Mouse (Mus musculus) induced T-regulatory cell, adult 2 months (primary cell): ENCODE data around the gene Rbm6.

ENCODE experiments used
- DNase-seq: peaks from one replicate; pipeline ENCODE4 v3.0.0-alpha.2; 2012; ENCODE audit warnings: low read depth

Gene Rbm6

DNA sequence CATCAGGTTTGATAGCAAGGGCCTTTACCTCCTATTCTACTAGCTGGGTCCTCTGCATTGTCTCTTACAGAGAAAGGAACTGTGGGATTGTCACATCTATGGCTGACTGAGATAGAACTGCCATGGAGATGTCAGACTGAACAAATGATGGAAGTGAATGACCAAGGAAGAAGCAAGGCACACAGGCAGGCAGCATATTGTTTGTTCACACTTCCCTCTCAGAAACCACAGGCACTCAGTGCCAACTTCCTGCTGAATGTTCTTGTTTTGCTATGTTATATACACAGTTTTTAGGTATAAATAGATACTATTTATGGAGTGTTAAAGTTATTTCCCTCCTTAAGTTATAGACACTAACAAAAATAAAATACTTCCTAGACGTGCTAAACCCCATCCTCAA is 125.7 kb downstream of the Rbm6 start:
- DNase-seq, result no peak

DNA sequence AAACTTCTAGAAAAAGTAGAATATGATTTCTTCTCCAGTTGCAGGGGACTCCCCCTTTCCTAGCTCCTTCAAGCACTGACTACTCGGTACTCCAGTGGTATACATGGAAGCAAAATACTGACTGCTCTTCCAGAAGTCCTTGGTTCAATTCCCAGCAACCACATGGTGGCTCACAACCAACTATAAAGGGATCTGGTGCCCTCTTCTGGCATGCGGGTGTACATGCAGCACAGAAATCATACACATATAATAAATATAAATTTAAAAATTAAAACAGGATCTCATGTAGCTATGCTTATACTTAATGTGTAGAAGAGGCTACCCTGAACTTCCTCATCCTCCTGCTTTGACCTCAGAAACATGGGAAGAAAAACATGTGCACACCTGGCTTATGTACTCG is 126.4 kb downstream of the Rbm6 start:
- peak; percentile 54 for DNase-seq

DNA sequence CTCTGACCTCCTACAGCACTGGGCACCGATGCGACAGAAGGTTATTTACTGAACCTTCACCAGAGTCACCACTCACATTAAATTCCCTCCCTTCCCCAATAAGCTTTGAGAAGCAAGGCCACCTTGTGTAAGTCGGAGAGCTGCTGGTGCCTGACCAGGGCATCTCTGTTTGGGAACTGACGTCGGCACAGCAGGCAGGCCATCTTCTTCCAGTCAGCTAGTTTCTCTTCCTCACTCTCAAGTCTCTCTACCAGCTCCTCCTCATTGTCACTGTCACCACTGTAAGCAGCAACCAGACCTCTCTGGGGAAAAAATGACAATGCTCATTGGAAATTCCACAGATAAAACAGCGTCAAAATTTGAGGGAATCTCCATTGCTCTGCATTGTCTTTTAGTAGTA is 129.0 kb downstream of the Rbm6 start:
- DNase-seq, result no peak

DNA sequence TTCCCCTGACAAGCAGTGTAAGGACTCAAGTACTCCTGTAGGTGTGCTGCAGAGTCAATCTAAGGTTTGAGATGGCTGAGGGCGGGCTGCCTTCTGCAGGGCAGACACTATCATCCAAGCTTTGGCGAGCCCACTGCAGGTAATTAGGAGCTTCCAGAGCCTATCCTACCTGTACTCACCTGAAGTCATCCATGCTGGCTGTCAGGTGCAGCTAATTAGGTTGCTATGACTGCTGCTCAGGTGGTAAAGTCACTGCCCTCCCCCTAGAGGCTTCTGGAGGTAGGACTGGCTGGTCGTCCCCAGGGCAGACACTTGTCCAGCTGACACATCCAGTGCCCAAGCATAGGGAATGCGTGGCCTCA is 134.2 kb downstream of the Rbm6 start:
- DNase-seq, result peak; percentile 70

DNA sequence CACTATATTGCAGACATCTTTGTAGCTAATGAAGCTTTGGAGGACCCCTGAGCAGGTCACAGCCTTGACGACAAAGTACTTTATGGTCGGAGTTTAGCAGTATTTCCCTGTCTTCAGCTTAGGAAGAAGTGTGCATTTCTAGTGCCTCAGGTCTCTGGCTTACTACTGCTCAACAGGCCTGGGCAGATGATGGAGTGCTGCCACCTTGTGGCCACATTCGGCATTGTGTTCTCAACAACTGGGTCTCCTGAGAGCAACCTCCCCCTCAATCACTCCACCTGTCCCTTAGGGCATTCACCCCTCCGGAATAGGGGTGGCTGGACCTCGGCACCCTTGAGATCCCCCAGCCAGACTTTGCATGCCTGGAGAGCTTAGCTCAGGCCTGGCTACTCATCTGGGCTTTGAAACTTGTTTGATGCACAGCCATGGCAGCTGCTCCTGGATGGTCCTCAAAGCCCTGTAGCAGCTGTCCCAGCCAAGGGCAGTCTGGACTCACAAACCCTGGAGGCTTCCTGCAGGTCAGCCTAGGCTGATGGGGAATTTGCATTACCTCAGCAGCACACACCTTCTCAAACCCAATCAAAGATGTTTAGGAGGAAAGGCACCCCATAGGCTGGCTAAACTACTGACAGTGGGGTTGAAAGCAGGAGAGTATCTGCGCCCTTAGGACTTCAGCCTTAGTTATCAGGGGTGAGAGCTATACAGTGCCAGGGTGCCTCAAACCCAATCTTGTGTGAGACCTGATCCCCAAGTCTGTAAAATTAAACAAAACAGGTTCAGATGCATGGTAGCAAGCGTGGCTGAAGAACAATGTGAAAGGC is 134.8 kb downstream of the Rbm6 start:
- DNase-seq, result peak; percentile 90

DNA sequence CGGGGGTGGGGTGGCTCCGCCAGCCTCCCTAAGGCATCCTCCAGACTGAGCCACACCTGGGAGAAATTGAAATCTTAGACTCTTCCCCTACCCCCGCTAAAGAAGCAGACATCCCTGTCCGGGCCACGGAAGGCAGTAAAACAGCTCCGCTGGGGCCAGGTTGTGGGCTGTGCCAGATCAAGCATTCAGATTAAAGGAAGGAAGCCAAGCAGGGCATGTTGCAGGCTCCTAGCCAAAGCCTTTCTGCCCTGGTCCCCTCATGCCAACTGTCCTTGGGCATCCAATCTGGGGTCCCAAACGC is 136.9 kb downstream of the Rbm6 start:
- DNase-seq, result peak; percentile 65

DNA sequence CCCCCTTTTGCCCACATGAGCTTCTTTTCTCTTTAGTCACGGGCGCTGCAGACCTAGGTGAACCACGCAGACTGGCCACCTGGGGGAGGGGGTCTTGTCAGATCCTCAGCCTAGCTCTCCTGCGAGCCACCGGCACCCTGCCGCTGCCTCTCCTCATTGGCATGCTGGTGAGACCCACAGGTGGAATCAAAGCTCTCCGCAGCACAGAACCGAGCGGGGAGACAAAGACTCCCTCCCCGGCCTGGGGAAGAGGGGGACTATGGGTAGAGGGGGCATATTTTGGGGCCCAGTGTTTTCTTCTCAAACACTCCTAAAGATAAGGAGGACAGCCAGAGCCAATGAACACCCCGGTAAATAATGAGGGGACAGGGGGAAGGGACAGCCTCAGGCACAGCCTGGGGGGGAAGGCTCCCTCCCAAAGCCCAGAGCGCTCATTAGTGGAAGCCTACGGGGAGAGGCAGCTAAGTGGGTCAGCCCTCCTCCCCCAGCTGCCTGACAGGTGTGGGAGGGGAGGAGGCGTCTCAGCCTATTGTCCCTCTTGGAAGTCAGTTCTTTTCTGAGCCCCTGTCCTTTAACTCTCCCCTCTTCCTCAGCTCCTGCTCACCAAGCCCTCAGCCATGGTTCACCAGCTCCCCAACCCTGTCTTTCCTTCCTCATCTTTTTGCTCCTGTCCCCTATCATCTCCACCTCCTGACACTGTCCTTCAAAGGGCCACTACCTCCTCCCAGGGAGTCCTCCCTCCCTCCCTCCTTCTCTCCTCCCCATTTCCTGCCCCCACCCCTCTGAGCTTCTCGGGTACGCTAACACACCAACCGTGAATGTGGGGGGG is 137.5 kb downstream of the Rbm6 start:
- no peak for DNase-seq

DNA sequence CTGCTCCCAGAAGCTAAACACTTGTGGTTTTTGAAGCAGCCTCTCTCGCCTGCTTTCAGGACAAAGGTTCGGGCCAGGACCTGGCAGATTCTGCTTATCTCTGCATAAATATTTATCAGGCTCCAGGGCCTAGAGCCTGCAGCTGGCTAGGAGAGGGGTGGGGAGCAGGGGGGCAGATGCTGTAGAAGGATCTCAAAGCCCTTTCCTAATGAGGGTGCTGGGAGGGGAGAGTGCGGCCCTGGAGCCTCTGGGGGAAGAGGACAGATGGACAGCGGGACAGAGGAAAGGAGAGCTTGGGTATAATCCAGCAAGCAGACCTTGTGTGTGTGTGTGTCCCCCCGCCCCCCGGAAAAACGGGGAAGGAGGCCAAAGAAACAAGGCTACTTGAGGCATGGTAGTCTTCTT is 138.5 kb downstream of the Rbm6 start:
- no peak for DNase-seq

DNA sequence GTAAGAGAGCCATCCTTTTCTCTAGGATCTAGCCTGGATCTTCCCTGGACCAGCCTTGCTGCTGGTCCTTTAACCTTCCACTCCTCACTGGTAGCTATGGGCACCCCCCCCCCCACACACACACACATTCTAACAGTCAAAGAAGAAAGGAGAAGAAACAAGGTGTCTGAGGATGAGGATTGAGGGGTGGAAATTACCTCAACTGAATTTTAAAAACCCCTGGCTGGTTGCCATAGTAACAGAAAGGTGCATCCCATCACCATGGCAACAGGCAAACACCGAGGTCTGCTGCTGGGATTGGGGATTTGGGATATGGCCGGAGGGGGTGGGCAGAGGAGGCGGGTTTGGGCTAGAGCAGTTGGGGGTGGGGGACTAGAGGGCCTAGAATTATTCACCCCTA is 143.3 kb downstream of the Rbm6 start:
- no peak for DNase-seq

DNA sequence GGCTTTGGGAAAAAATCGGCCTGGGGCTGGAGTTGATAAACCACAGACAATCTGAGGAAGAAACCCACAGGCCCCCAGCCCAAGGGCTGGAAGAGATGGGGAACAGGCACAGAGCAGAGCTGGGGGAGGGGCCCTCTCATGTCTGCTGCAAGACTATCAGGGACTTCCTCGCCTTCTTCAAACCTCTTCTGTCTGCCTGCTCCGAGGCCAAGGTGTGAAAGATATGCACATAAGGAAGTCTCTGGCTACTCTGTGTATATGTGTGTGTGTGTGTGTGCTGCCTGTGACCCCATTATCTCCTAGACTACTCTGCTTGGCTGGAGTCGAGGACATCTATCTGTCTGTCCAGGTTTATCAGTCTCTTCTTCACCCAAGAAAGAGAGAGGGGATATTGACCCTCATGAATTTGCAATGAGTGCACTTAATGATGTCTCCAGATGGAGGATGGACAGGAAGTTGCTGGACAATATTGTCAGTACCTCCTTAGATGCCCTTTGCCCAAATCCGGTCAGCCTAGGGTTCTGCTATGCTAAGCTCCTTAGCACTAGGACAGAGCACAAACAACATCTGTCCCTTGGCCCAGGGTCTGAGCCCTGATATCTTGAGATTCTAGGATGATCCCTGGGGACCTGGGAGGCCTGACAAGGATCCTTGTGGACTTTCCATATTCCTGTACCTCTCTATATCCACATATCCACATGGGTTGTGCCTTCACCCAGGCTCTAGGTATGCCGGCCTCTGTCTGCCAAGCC is 143.9 kb downstream of the Rbm6 start:
- no peak for DNase-seq

DNA sequence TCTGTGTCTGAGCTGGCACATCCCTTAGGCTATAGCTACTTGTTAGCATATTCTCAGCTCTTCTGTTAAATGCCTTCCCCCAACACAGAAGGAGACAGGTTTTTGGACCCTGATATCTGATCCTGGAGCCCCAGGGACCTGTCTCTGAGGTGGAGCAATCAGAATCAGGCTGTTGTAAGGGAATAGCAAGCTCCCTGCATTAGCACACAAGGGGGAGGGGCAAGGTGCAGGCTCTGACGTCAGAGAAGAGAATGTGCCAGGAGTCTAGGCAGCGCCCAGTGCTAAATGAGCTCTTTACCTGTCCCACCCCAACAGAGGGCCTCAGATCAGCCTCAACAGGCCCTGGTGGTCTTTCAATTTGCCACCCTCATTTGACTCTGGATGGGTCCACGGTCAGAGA is 146.0 kb downstream of the Rbm6 start:
- no peak for DNase-seq

DNA sequence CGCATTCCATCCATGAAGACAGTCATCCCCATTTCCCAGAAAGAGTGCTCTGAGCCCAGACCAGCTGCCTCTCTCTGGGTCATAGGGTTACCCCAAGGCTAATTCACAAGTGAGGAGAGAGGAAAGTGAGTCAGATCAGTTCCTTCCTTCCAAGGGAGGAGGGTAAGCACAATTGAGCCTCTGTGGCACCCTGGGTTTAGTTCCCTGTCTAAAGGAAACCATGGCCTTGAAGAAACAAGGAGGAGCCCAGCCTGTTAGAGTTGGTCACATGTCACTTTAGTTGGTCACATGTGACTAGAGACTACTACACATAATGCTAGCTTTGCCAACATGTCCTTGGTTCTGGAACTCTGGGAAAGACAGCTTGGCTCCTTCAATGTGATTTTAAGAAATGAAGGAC is 148.2 kb downstream of the Rbm6 start:
- no peak for DNase-seq

DNA sequence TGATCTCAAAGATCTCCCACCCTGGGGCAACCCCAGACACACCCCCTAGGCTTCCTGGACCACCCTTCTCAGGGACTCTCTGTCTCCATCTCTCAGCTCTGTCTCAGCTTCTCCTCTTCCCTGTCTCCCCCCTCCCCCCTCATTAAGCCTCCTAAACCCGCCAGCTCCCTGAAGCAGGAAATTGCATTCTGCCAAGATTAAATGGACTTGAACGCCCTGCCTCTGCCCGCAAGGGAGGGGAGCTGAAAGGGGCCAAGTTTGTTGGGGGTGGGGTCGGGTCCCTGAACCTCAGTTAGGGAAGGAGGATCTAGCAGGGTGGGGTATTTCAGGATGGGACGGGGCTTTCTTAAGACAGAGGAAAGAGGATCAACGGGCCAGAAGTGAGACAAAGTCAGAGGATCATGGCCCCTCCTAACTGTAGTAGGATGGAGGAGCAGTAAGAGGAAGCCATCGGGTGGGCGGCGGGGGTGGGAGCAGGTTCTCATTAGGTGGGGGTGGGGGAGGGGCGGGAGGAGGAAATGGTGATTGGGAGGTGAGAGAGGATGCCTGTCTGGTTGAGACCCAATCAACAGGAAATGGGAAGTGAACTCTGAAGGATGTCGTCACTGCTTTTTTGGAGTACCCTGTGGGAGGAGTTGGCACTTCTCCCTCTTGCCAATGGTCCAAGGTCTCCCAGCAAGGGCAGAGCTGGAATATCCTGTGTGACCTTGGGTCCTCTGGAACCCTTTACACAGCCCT is 149.1 kb downstream of the Rbm6 start:
- peak; percentile 32 for DNase-seq
